Mouse (Mus musculus) stomach, embryonic 15.5 days (tissue): ENCODE measurements around the gene Rtcb. TPM values are rescaled to one million over a fixed set of nuclear protein-coding genes. Genes with fewer than 3 reads are reported as not detected.

ENCODE experiments used
- ATAC-seq: fragments of 200-750 bp; cut with Nextera tagmentation; 2 replicates; pipeline ENCODE4 v1.8.0; 2017; ENCODE audit warnings: low read depth, moderate number of reproducible peaks, moderate TSS enrichment; ENCODE audit not compliant: insufficient read depth, low FRiP score
- H3K27ac ChIP-seq: fragments of 300-500 bp; sonication (generic); 2 replicates; pipeline ENCODE4 v1.5.1; 2015; ENCODE audit warnings: mild to moderate bottlenecking, inconsistent platforms
- H3K27me3 ChIP-seq: fragments of 300-500 bp; sonication (generic); replicated peaks from 2 replicates; pipeline ENCODE4 v1.6.1; 2015; ENCODE audit warnings: inconsistent platforms
- H3K36me3 ChIP-seq: fragments of 300-500 bp; sonication (generic); 2 replicates; pipeline ENCODE4 v1.6.1; 2015; ENCODE audit warnings: inconsistent platforms
- H3K4me1 ChIP-seq: fragments of 300-500 bp; sonication (generic); 2 replicates; pipeline ENCODE4 v1.6.1; 2015; ENCODE audit warnings: inconsistent platforms
- H3K4me2 ChIP-seq: fragments of 300-500 bp; sonication (generic); 2 replicates; pipeline ENCODE4 v1.6.1; 2015; ENCODE audit warnings: mild to moderate bottlenecking, inconsistent platforms
- H3K4me3 ChIP-seq: fragments of 300-500 bp; sonication (generic); replicated peaks from 2 replicates; pipeline ENCODE4 v1.5.1; 2015; ENCODE audit warnings: inconsistent platforms
- H3K9ac ChIP-seq: fragments of 300-500 bp; sonication (generic); 2 replicates; pipeline ENCODE4 v1.6.1; 2015; ENCODE audit warnings: inconsistent platforms
- H3K9me3 ChIP-seq: fragments of 300-500 bp; sonication (generic); 2 replicates; pipeline ENCODE4 v1.6.1; 2016; ENCODE audit warnings: inconsistent platforms
- WGBS: fragments of 180-500 bp; shearing (Covaris S2); methylation state at CpG from one replicate; pipeline ENCODE4 v1.1.7; 2015; 5-methylcytosine and 5-hydroxymethylcytosine counted together
- polyA plus RNA-seq: library from polyadenylated mRNA; unstranded; fragments of >200 nt; fragmentation: Nextera tagmentation; extraction: Ambion mirVana; gene quantifications from 2 replicates; pipeline ENCODE4 v1.2.1, GENCODE M21; 2015

The Rtcb gene
- polyA plus RNA-seq, 1 experiment from 2014 or later = 163 TPM

DNA sequence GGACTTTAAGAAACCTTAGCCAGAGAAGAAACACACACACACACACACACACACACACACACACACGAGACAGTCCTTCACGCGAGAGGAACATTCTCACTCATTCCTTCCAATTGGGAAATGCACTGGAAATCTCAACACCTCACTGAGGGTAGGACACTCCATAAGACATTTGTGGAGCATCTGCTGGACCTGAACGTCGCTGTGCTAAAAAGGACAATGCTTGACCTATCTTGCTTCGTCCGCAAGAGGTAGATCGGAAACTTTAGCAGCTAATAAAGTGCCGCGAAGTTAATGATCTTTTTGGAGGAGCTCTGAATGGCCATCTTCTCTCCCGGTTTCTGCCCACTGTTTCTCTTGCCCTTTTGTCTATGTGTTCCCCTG, 28.4 kb downstream of the Rtcb start:
- Histone ChIP-seq H3K9me3 (no peaks in the 10 kb centered on the region), H3K36me3 (no peaks in the 10 kb centered on the region), H3K9ac (no peak overlapping the region), H3K4me1 (peaks cover 11% of the 10 kb centered on the region), H3K4me3 (peak overlapping the region; percentile 53), H3K27ac (no peak overlapping the region), H3K27me3 (peaks cover 7% of the 10 kb centered on the region; the same call in 1 of the 2 replicates), H3K4me2 (peak overlapping the region; percentile 97)
- 47% methylated on average over 11 of the region's 11 CpGs for WGBS
- ATAC-seq = no peak

DNA sequence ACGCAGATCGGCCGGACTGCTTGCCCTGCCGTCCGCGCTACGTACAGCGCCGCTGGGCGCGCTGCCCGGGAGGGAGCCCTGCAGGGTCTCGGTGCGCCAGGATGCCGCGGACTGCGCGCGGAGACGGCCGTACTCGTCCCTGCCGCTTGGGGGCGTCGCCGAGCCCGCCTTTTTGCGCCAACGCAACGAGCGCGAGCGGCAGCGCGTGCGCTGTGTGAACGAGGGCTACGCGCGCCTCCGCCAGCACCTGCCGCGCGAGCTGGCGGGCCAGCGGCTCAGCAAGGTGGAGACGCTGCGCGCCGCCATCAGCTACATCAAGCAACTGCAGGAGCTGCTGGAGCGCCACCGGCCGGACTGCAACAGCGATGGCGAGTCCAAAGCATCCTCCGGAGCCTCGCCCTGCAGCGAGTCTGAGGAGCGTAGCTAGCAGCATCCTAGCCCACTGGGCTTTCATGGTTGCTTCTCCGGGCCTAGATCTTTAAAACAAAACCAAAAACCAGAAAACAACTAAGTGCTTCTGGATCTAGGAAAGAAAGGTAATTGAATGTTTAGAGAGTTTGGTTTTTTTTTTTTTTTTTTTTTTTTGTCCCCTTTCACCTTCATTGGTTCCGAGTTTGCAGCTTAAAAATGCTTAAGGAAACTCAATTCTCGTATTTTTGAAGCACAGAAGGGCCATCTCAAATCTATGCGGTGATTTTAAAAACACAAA, 29.0 kb downstream of the Rtcb start:
- no peaks in the 10 kb centered on the region for H3K36me3 ChIP-seq
- H3K9me3 ChIP-seq = no peaks in the 10 kb centered on the region
- H3K4me1 ChIP-seq = peaks cover 11% of the 10 kb centered on the region
- under 1% methylated on average over 63 of the region's 63 CpGs for WGBS
- H3K4me3 ChIP-seq = peak overlapping the region; percentile 53
- no peak overlapping the region for H3K9ac ChIP-seq
- peak; percentile 85 for ATAC-seq
- H3K27ac ChIP-seq = no peak overlapping the region
- peaks cover 7% of the 10 kb centered on the region; the same call in 1 of the 2 replicates for H3K27me3 ChIP-seq
- H3K4me2 ChIP-seq = peak overlapping the region; percentile 97

DNA sequence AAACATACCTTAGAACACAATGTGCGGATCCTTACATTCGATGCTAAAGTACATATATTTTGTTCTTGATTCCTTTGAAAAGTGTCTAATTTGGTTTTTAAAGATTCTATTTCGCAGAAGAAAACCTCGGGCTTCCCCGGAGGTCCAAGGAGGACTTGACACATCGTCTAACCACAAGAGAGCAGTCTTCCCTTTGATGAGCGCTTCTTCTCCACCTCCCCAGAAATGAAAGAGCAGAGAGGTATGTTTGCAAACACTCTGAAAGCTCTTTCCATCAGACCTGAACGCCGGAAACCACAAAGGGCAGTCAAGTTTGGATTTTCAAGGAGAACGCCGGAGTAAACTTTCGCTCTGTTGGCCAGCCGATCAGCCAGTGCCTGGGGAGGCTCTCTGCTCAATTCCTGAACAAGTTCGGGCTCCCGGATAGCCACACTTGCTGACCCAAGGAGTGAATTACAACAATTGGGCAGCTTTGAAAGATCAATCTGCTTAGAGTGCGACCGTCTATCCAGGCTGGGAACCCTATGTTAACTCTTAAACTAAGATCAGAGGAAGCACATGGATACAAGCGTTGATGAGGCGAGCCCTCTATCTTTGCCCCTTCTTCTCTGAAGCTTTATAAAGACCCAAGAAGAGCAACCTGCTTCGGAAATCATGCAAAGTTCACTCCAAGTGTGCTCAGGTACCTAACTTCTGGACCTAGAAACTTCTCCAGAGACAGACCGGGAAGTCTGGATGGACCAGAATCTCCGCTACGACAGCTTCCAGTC, 29.8 kb downstream of the Rtcb start, which contains the start of gene Ascl4:
TSS of gene Ascl4 (plus strand) at position 6 of the 770 bp plus-strand sequence.
- H3K4me2 ChIP-seq = peak within 1 kb of the TSS; percentile 97
- 2% methylated on average over 23 of the region's 23 CpGs for whole genome bisulfite sequencing
- no peak for ATAC-seq
- H3K4me1 ChIP-seq = peaks cover 11% of the 10 kb centered on the region
- no peaks in the 10 kb centered on the region for H3K9me3 ChIP-seq
- H3K9ac ChIP-seq = no peak within 1 kb of the TSS
- H3K4me3 ChIP-seq = peak within 1 kb of the TSS; percentile 53
- H3K27ac ChIP-seq = no peak within 1 kb of the TSS
- H3K36me3 ChIP-seq = no peaks in the 10 kb centered on the region
- H3K27me3 ChIP-seq = peaks cover 7% of the 10 kb centered on the region; the same call in 1 of the 2 replicates

DNA sequence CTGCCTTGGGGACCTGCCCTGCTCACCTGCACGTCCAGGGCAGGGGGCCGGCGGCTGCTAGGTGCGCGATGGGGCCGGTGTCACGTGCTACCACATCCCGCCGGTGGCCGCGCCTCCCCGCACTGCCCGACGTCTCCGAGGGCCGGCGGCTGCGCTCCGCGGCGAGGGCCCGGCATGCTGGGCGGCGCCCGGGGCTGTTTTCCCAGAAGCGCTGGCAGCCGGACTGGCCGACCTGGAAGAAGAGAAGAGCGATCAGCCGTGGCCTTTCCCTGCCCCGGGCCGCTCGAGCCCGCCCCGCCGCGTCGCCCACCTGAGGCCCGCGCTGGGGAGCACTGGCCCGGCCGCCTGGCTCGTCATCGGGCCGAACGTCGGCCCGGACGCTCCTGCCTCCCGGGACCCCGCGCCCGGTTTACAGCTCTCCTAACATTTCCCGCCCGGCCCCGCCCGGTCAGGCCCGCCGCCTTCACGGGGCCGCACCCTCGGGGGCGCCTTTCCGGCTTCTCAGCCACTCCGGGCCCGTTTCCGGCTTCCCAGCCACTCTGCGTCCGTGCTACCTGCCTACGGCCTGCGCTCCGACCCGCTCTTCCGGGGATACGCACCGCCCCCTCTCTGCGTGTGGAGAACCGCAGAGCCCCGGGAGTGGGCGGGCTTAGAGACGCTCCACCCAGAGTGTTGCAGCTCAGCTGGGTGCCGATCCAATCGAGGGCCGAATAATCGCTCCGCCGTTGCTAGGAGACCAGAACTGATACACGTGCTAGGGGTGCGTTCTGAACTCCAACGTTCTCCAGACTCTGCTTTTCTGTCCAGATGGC, 40.9 kb downstream of the Rtcb start, which contains the start of gene Prdm4:
TSS of gene Prdm4 (minus strand) at position 645 of the 812 bp plus-strand sequence.
- peak within 1 kb of the TSS; percentile 77 for H3K4me2 ChIP-seq

More for the DNA sequence above, 40.9 kb downstream of the Rtcb start, which contains the start of gene Prdm4:
- peak; percentile 100 for ATAC-seq
- Histone ChIP-seq H3K4me1 (0 out of 2 replicates have a peak, but pooled peaks cover 11% of the 10 kb centered on the region), H3K36me3 (peaks cover 5% of the 10 kb centered on the region; the same call in 1 of the 2 replicates), H3K4me3 (peak within 1 kb of the TSS; percentile 99), H3K9me3 (no peaks in the 10 kb centered on the region), H3K27ac (peak within 1 kb of the TSS; percentile 89), H3K9ac (peak within 1 kb of the TSS; percentile 75), H3K27me3 (no peaks in the 10 kb centered on the region; the same call in 1 of the 2 replicates)
- under 1% methylated on average over 77 of the region's 90 CpGs for WGBS

Other genes starting within 250 kb of the Rtcb start
- gene Pwp1, start 128.3 kb downstream of the Rtcb start, polyA plus RNA-seq = 65.7 and 66.2 TPM in 2 replicates
- gene Prdm4, start 40.7 kb downstream of the Rtcb start, polyA plus RNA-seq = 13.1 and 14.9 TPM in 2 replicates
- gene Ascl4, start 30.1 kb downstream of the Rtcb start, polyA plus RNA-seq = 0.35 and 0.37 TPM in 2 replicates
- gene Bpifc, start 54.1 kb upstream of the Rtcb start, polyA plus RNA-seq = 0.19 and 0.71 TPM in 2 replicates
- gene Fbxo7, start 64.1 kb upstream of the Rtcb start, polyA plus RNA-seq = 30.9 and 31.3 TPM in 2 replicates